Mouse (Mus musculus) cerebellum, adult 11 months (tissue): ENCODE data around the gene AC140267.1.

Source experiments
- DNase-seq: peaks from one replicate; pipeline ENCODE4 v3.0.0; 2022

The AC140267.1 gene

GRCm38 (mm10) chr15:80235535-80235934, at the start of gene AC140267.1:
Gene AC140267.1 (plus strand): TSS chr15:80235835.
- DNase-seq = no peak

DNA sequence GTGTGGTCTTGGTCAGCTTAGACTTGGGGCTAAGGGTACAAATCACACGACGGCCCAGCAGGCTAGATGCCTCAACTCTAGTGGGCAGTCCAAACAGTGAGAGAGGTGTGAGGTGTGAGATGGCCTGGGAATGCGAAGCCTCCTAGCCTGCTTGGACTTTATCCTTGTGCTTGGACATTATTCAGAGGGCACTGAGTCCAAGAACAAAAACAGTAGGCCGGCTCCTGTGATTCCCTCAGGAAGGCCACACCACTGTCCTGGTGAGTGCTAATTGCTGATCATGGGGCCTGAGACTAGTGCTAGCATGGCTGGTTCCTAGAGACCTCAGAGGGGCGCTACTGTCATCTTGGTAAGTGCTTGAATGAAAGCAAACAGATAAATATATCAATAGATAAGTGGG, 46.7 kb upstream of the AC140267.1 start:
- DNase-seq = no peak

- DNase-seq = no peak
Observed at GRCm38 (mm10) chr15:80190075-80190474, 45.6 kb upstream of the AC140267.1 start.

DNA sequence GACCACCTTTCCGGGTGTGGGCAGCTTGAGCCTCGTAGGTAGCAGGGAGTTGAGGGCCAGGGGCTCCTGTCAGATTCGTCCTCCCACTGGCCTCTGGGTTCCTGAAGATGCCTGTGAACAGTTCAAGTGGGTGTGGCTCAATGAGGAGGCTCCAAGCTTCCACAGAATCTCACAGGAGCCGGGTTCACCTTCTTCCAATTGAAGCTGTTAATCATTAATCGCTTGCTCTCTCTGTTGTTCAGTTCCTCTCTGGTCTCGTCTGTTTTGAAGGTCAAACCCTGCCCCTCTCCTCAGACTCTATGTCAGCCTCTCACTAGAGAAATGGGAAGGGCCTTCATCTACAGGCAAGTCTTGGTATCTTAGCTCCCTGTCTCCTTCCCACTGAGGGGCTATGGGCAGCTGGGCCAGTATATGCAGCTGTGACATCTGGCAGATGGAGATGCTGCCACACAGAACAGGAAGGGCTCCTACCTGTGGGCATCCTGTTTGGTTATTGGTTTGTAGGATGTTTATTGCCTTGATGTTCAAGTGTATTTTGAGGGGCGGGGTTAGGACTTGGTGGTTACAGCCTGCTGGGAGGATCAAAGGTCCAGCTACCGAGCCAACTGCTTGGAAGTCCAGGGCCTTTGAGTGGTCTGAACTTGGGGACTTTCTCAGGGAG, 43.9 kb upstream of the AC140267.1 start:
- DNase-seq = no peak

DNA sequence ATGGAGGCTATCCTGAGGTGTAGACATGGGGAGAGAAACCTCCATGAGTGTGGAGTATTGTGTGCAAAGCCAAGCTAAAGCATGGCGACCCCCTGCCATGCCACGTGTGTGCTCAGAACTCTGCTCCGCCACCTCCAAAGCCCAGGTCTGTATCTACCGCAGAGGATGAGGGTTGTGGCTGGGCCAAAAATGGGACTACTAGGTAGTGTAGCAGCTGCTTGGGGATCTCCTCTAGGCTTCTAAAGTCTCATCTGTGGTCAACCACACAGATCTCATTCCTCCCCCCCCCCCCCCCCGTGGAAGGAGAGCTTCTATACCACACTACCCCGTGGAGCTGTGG, 43.4 kb upstream of the AC140267.1 start:
- DNase-seq = no peak

DNA sequence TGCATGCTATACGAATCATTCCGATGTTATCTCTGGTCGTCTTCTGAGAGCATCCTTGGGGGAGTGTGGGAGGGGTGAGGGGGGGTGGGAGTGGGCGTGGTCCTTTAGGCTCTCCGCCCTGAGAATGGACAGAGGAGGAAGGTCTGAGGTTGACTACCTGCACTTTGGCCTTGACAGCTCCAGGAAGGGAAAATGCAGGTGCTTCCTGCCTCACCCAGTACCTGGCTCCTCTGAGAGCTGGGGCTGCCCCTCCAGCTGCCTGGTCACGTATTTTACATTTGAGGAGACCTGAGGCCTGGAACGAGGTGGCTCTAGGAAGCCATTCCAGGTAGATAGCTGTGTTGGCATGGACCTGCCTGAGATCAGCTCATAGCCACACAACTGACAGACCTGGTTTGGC, 42.8 kb upstream of the AC140267.1 start:
- DNase-seq = no peak

DNA sequence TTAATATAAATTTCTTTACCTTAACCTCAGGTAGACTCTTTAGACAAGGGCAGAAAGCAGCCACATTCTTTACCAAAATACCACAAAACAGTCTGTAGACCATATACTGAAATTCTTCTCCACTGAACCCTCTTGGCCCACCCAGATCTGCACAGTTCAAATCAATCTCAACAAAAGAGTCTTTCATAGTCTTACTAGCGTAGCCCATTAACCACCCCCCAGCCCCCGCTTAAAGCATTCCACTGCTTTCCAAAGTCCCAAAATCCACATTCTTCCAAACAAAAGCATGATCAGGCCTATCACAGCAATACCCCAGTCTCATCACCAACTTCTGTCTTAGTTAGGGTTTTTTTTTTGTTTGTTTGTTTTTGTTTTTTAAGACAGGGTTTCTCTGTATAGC, 36.1 kb upstream of the AC140267.1 start:
- no peak for DNase-seq

- no peak for DNase-seq
Observed at GRCm38 (mm10) chr15:80202111-80202775, 33.4 kb upstream of the AC140267.1 start.

- no peak for DNase-seq
Observed at GRCm38 (mm10) chr15:80203406-80203805, 32.2 kb upstream of the AC140267.1 start.

DNA sequence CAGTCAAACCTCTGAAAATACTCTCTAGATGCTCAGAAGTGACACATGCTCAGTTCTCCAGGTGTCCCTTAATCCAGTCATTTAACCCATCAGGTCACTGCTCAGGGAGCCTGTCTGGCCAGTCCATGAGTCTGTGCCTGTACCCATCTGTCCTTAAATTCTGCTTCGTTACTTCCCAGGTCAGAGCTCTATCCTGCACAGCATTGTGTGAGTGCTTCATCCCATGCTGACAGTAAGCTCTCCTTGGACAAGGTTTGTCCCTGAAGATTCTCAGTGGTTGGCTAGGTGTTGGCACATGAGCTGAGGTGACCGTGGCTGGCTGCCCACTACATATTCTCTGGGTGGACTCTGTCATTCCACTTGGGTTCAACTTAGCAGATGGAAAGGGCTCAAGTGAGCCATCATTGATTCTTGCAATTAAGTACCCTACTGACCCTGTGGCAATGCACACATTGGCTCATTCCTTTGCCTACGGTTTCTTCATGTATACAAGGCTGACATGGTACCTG, 29.5 kb upstream of the AC140267.1 start:
- DNase-seq = no peak

DNA sequence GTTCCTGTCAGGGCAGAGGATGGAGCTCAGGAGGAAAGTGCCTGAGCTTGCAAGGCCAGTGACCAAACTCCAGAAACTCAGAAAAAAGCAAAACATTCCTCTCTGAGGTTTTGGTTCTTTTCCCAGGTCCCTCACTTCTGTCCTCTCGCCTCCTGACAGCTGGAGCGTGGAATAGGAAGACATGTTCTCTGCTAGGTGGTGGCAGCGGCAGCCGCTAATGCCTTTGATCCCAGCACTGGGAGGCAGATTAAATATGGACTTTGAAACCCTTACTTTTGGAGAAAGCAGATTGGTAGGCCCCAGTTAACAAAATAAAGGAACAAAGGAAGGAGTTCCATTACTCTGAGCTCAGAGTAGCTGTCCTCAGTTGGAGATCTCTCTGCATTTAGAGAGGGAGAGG, 27.2 kb upstream of the AC140267.1 start:
- no peak for DNase-seq

DNA sequence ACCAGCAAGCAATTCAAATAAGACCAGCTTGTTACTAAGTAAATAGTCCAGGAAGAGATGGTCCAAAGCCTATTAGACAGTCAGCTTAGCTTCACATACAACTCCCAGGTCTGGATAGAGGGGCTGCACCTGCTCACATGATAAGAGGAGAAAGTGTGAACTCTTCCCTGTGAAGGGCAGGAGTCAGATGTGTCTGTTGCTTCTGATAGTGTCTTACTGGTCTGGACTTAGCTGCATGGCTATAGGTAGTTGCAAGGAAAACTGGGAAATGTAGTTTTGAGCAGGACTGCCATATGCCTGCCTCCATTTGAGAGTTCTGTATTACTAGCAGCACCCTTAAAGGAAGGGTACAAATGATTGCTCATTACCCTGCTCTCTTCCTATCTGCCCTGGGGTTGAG, 21.9 kb upstream of the AC140267.1 start:
- no peak for DNase-seq

DNA sequence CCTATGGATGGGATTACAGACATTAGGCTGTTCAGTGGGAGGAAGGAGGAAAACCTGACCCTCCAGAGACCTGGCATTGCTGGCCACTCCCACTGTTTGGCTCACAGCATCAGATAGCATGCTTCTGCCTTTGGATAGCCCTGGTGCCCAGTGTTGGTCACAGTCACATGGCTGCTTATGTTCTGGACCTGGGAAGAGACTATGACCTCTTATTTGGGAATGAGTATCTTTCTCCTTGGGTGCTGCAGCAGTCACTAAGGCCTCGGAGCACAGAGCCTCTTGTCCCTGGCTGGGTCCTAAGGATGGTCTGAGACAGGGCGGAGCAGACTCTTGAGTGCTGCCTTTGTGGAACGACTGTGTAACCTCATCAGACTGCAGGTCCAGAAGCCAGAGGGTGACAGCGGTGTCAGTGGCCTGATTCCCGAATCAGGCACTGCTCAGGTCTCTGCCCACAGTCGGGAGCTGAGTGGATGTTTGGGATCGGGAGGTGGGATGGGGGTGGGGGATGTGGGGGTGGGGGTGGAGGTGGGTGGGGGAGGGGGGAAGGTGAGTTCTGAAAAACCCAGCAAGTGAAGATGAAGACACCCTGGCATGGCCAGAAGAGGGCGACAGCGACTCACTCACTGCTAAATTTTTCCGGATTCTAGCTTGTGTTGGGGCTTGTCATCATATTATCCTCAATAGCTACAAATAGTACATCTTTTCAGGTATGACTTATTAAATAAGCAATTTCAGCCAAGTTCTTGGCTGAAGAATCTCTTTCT, 19.7 kb upstream of the AC140267.1 start:
- no peak for DNase-seq

- DNase-seq = no peak
Observed at GRCm38 (mm10) chr15:80216480-80216820, 19.2 kb upstream of the AC140267.1 start.

GRCm38 (mm10) chr15:80217476-80217875, 18.2 kb upstream of the AC140267.1 start:
- DNase-seq = no peak

DNA sequence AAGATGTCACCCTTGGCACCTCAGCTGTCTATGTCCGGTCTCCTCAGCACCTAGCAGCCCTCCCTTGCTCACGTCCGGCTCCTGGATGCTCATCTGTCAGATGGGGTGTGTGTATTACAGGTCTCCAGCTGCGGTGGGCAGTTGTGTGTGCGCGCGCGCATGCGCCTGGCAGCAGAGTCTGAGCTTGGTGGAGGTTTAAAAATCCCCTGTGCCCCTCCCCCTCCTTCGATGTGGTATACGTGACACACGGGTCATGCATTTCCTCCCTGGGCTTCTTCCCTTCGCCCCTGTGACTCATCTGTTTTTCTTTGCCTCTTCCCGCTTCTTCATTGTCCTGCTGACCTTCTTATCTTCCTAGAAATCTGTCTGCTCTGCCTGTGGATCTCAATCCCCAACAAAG, 16.4 kb upstream of the AC140267.1 start:
- no peak for DNase-seq

DNA sequence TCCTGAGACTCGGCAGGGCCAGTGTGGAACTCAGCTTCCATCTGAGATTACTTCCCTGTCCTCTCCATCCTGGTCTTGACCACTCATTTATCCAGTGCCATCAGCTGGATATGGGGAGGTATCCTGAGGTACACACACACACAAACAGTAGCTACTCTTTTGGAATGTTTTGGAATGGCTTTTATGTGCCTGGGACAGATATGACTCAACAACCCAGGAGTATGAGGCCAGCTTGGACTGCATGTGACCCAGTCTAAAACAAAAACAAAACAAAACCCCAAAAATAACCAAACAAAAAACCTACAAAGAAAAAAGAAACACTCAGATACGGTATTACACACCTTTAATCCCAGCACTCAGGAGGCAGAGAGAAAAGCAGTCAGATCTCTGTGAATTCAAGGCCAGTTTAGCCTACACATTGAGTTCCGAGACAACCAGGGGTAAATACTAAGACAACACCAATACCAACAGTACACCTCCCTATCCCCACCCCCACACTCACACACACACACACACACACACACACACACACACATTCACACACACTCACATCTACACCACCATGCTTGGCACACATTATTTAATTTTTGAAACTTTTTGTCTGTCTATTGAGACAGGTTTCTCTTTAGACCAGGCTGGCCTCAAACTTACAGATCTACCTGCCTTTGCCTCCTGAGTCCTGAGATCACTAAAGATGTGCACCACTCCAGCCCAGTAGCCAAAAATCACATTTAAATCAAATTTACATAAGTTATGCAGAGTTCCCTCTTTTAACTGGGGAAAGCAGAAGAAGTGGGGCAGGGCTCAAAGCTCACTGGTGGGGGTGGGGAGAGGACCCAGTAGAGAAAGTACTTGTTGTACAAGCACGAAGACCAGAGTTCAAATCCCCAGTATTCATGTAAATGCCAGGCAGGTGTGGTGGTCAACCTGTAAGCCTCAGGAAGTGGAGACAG, 15.7 kb upstream of the AC140267.1 start:
- DNase-seq = no peak

GRCm38 (mm10) chr15:80221031-80221430, 14.6 kb upstream of the AC140267.1 start:
- DNase-seq = no peak

DNA sequence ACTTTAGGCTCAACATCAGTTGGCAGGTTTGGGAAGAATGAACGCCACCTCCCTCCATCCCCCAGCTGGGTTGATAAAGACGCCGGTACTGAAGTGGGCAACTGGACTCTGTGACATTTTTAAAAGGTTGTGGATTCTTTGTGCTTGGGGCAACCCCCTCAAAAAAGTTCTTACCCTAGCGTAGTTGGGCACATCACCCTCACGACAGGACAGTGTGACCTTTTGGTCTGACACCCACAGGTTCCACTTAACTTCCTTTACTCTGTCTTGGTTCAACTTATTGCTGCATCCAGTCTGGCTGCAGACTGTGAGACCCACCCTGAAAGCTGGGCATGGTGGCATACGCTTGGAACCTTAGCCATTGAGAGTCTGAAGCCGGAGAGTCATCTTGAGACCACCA, 11.9 kb upstream of the AC140267.1 start:
- no peak for DNase-seq

DNA sequence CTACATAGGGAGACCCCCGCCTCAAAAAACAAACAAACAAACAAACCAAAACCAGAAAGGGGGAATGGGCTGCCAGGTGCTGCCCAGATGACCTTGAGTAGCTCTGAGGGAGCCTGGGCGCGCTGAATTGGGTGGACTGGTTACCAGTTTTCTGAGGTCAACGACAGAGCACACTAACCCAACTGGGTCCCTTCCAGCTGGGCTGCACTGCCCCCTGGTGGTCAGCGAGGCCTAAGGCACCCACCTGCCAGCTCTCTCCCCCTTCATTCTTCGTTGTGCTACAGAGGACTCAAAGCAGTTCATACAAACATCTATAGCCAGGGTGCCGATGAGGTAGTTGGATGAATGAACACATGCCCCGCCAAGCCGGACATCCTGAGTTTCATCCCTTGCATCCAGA, 10.4 kb upstream of the AC140267.1 start:
- peak; percentile 69 for DNase-seq

GRCm38 (mm10) chr15:80225796-80226195, 9.8 kb upstream of the AC140267.1 start:
- peak; percentile 48 for DNase-seq

- no peak for DNase-seq
Observed at GRCm38 (mm10) chr15:80228071-80228800, 7.4 kb upstream of the AC140267.1 start.
